19 mouse cellular contexts compared by ENCODE assay signal in genomic region chr6:17727241-17727640, GRCm38 (mm10). TPM values are rescaled to one million over a fixed set of nuclear protein-coding genes. Genes with fewer than 3 reads are reported as not detected.
A peak's percentile ranks its signal among the peaks of the same experiment; 100 is the strongest.
DNase-seq lines count a peak whose midpoint lies in the region; ATAC-seq and TF ChIP-seq lines count a peak whose summit lies in the region.
"Had no signal": no experiment of that assay in that cellular context is flagged by ENCODE, and none has a peak within 500 bp of the region (broad histone marks: within the 10 kb centered on the region; RNA-seq: fewer than 3 reads in every experiment).

No protein-coding gene starts in this region.

- H3K9ac ChIP-seq in heart, embryonic 11.5 days (ENCODE audit: low read depth, low read length): no peak overlapping the region
- no peak overlapping the region for H3K9ac ChIP-seq in liver, embryonic 14.5 days (replicated peaks)
- H3K9ac ChIP-seq in liver, postnatal 0 days (replicated peaks): no peak overlapping the region
- no peak overlapping the region for H3K9ac ChIP-seq in forebrain, embryonic 16.5 days (replicated peaks; ENCODE audit: low read depth, low read length)
- H3K9ac ChIP-seq: hindbrain, embryonic 12.5 days; hindbrain, embryonic 15.5 days had no signal

- no peak overlapping the region for H3K4me3 ChIP-seq in heart, embryonic 11.5 days (ENCODE audit: low read depth, low read length)
- no peak overlapping the region for H3K4me3 ChIP-seq in liver, embryonic 14.5 days (ENCODE audit: insufficient read depth in 1 of 2, low read depth in 2 of 2, low read length in 2 of 2)
- H3K4me3 ChIP-seq in liver, postnatal 0 days (ENCODE audit: low read depth, low read length): no peak overlapping the region
- no peak overlapping the region for H3K4me3 ChIP-seq in forebrain, embryonic 16.5 days (replicated peaks; ENCODE audit: low read length)
- H3K4me3 ChIP-seq: heart, adult 2 months; heart, embryonic 10.5 days; hindbrain, embryonic 12.5 days; hindbrain, embryonic 15.5 days had no signal

- no peak overlapping the region for H3K27ac ChIP-seq in heart, embryonic 11.5 days (ENCODE audit: low read depth, low read length)
- no peak overlapping the region for H3K27ac ChIP-seq in liver, embryonic 14.5 days
- H3K27ac ChIP-seq in liver, postnatal 0 days (ENCODE audit: low read depth): no peak overlapping the region
- H3K27ac ChIP-seq in forebrain, embryonic 16.5 days (ENCODE audit: low read length): no peak overlapping the region
- H3K27ac ChIP-seq: heart, adult 2 months; heart, embryonic 10.5 days; hindbrain, embryonic 12.5 days; hindbrain, embryonic 15.5 days had no signal

- no peaks in the 10 kb centered on the region for H3K9me3 ChIP-seq in heart, embryonic 11.5 days (replicated peaks; ENCODE audit: control insufficient read depth, low read length)
- H3K9me3 ChIP-seq in liver, embryonic 14.5 days (ENCODE audit: control insufficient read depth, low read length): no peaks in the 10 kb centered on the region
- H3K9me3 ChIP-seq in liver, postnatal 0 days (ENCODE audit: low read length): no peaks in the 10 kb centered on the region
- no peaks in the 10 kb centered on the region for H3K9me3 ChIP-seq in forebrain, embryonic 16.5 days (ENCODE audit: control insufficient read depth, low read length)
- H3K9me3 ChIP-seq: heart, embryonic 10.5 days; hindbrain, embryonic 12.5 days; hindbrain, embryonic 15.5 days had no signal

- no peak for TF ChIP-seq CTCF in liver, embryonic 14.5 days (IDR thresholded peaks at IDR 0.05; ENCODE audit: low read depth)
- TF ChIP-seq CTCF in liver, postnatal 0 days (IDR thresholded peaks at IDR 0.05; ENCODE audit: low read depth): no peak

- peak; percentile 61 for DNase-seq in heart, adult 11 months
- DNase-seq in liver, embryonic 14.5 days (ENCODE audit: low read depth in 3 of 3, low spot score in 3 of 3): no peak
- no peak for DNase-seq in liver, postnatal 0 days
- DNase-seq in MN1 (ENCODE audit: low spot score): no peak
- DNase-seq: adrenal gland, adult 8-10 months; adrenal gland, postnatal 25 days; cerebellum, adult 11-12 months; cerebellum, adult 8-10 months; cerebellum, postnatal 10 days; cerebellum, postnatal 36 days; gastrocnemius, postnatal 25 days; heart, adult 2 months had no signal

- no peak overlapping the region for H3K4me2 ChIP-seq in heart, embryonic 11.5 days
- H3K4me2 ChIP-seq in liver, embryonic 14.5 days (ENCODE audit: low read depth): no peak overlapping the region; the same call in 1 of the 2 replicates
- H3K4me2 ChIP-seq in liver, postnatal 0 days (ENCODE audit: low read depth, low read length): no peak overlapping the region
- H3K4me2 ChIP-seq in forebrain, embryonic 16.5 days (ENCODE audit: low read length): no peak overlapping the region
- H3K4me2 ChIP-seq: hindbrain, embryonic 12.5 days; hindbrain, embryonic 15.5 days had no signal

- no peak for ATAC-seq in heart, embryonic 11.5 days (replicated peaks; ENCODE audit: insufficient number of reproducible peaks, low FRiP score, low TSS enrichment)
- peak; percentile 31; the same call in 1 of the 2 replicates for ATAC-seq in liver, embryonic 14.5 days (ENCODE audit: insufficient read depth)
- ATAC-seq in liver, postnatal 0 days: no peak
- ATAC-seq in erythroid progenitor cell, adult 5-6 weeks (replicated peaks; ENCODE audit: low FRiP score, poor library complexity, severe bottlenecking): peak; percentile 52; the same call in 1 of the 2 replicates
- no peak for ATAC-seq in forebrain, embryonic 16.5 days
- ATAC-seq: activated CD4-positive, CD25-positive, alpha-beta regulatory T cell, adult 4 months had no signal

- WGBS in heart, embryonic 11.5 days (ENCODE audit: insufficient replicate concordance): 75% methylated on average over 3 of the region's 3 CpGs
- WGBS in liver, embryonic 14.5 days (ENCODE audit: insufficient replicate concordance): 53% methylated on average over 3 of the region's 3 CpGs
- WGBS in liver, postnatal 0 days (ENCODE audit: insufficient replicate concordance): 78% methylated on average over 3 of the region's 3 CpGs
- WGBS in forebrain, embryonic 16.5 days: 89% methylated on average over 3 of the region's 3 CpGs

- no peak for TF ChIP-seq EP300 in liver, embryonic 14.5 days (IDR thresholded peaks at IDR 0.05; ENCODE audit: low read depth)
- TF ChIP-seq EP300 in liver, postnatal 0 days (IDR thresholded peaks at IDR 0.05; ENCODE audit: low read depth): no peak

- H3K27me3 ChIP-seq in heart, embryonic 11.5 days (ENCODE audit: control insufficient read depth, insufficient read depth, low read length): no peaks in the 10 kb centered on the region
- H3K27me3 ChIP-seq in liver, embryonic 14.5 days (ENCODE audit: control insufficient read depth, insufficient read depth, low read length): no peaks in the 10 kb centered on the region
- no peaks in the 10 kb centered on the region for H3K27me3 ChIP-seq in liver, postnatal 0 days (ENCODE audit: insufficient read depth, low read length)
- H3K27me3 ChIP-seq in forebrain, embryonic 16.5 days (replicated peaks; ENCODE audit: control insufficient read depth, insufficient read depth, low read length): no peaks in the 10 kb centered on the region
- H3K27me3 ChIP-seq: hindbrain, embryonic 12.5 days; hindbrain, embryonic 15.5 days had no signal

- H3K36me3 ChIP-seq in heart, embryonic 11.5 days (ENCODE audit: control insufficient read depth, insufficient read depth, low read length): no peaks in the 10 kb centered on the region
- no peaks in the 10 kb centered on the region for H3K36me3 ChIP-seq in liver, embryonic 14.5 days (replicated peaks; ENCODE audit: control insufficient read depth, insufficient read depth, low read depth)
- no peaks in the 10 kb centered on the region for H3K36me3 ChIP-seq in liver, postnatal 0 days (replicated peaks; ENCODE audit: insufficient read depth, low read length)
- H3K36me3 ChIP-seq in forebrain, embryonic 16.5 days (ENCODE audit: control insufficient read depth, insufficient read depth): no peaks in the 10 kb centered on the region
- H3K36me3 ChIP-seq: heart, embryonic 10.5 days; hindbrain, embryonic 12.5 days; hindbrain, embryonic 15.5 days had no signal

- peaks cover 8% of the 10 kb centered on the region; the same call in 1 of the 2 replicates for H3K4me1 ChIP-seq in heart, embryonic 11.5 days (ENCODE audit: control insufficient read depth, insufficient read depth, low read length)
- peaks cover 13 to 24% of the 10 kb centered on the region in 2 experiments for H3K4me1 ChIP-seq in liver, embryonic 14.5 days (replicated peaks; ENCODE audit: control insufficient read depth in 2 of 2, insufficient read depth in 2 of 2, low read length in 1 of 2)
- H3K4me1 ChIP-seq in liver, postnatal 0 days (ENCODE audit: insufficient read depth): peaks cover 14% of the 10 kb centered on the region
- H3K4me1 ChIP-seq in forebrain, embryonic 16.5 days (replicated peaks; ENCODE audit: control insufficient read depth, insufficient read depth, low read length): no peaks in the 10 kb centered on the region
- H3K4me1 ChIP-seq: hindbrain, embryonic 12.5 days; hindbrain, embryonic 15.5 days had no signal

RNA-seq across cellular contexts. Expression of gene St7, which starts 34.5 kb away (rescaled TPM):
- polyA plus RNA-seq in heart, embryonic 11.5 days (2014; fragmentation: Nextera tagmentation; extraction: Ambion mirVana): 26.9 and 31.6 TPM in 2 replicates
- polyA plus RNA-seq in liver, embryonic 14.5 days (2012; rRNA removed): 6.7 and 7.9 TPM in 2 replicates
- 8.9 and 9.4 TPM in 2 replicates for polyA plus RNA-seq in liver, embryonic 14.5 days (2014; fragmentation: Nextera tagmentation; extraction: Ambion mirVana)
- polyA plus RNA-seq in liver, postnatal 0 days (2015; fragmentation: Nextera tagmentation; extraction: Ambion mirVana): 11.0 and 11.9 TPM in 2 replicates
- total RNA-seq in erythroid progenitor cell, adult 5-6 weeks (2015; ENCODE audit: low replicate concordance): 48.6 and 50.1 TPM in 2 replicates
- 56.9 and 75.0 TPM in 2 replicates for total RNA-seq in erythroid progenitor cell, adult 5-6 weeks (2017; ENCODE audit: low replicate concordance)
- polyA plus RNA-seq in forebrain, embryonic 16.5 days (2015; fragmentation: Nextera tagmentation; extraction: Ambion mirVana): 68.0 and 70.6 TPM in 2 replicates

Comparison
In these comparisons a context has a peak if more than half of its experiments do, and no peak if none do; other contexts are left out.
1. ATAC-seq: peak in liver, embryonic 14.5 days (single experiment) and erythroid progenitor cell, adult 5-6 weeks (single experiment); none in heart, embryonic 11.5 days (single experiment), liver, postnatal 0 days (single experiment) and forebrain, embryonic 16.5 days (single experiment).